Mouse (Mus musculus): ENCODE measurements around the gene Cox7a2l. TPM values are rescaled to one million over a fixed set of nuclear protein-coding genes. Genes with fewer than 3 reads are reported as not detected.

Cox7a2l gene
- total RNA-seq (2021) (100 to 1,000 TPM; 278 to 329 TPM), polyA plus RNA-seq (2012; rRNA removed) (227 and 349 TPM in 2 replicates)
- long read RNA-seq, transcript Cox7a2l-202 (4 exons, 1,129 nt), result minor isoform, 7 of 143 reads
- long read RNA-seq, transcript Cox7a2l-201 (3 exons, 1,076 nt), result major isoform, 129 of 143 reads
- long read RNA-seq, partial matches to known transcripts, result 0 of 143 reads
- long read RNA-seq, other reads (novel, unspliced or antisense), result 7 of 143 reads

DNA sequence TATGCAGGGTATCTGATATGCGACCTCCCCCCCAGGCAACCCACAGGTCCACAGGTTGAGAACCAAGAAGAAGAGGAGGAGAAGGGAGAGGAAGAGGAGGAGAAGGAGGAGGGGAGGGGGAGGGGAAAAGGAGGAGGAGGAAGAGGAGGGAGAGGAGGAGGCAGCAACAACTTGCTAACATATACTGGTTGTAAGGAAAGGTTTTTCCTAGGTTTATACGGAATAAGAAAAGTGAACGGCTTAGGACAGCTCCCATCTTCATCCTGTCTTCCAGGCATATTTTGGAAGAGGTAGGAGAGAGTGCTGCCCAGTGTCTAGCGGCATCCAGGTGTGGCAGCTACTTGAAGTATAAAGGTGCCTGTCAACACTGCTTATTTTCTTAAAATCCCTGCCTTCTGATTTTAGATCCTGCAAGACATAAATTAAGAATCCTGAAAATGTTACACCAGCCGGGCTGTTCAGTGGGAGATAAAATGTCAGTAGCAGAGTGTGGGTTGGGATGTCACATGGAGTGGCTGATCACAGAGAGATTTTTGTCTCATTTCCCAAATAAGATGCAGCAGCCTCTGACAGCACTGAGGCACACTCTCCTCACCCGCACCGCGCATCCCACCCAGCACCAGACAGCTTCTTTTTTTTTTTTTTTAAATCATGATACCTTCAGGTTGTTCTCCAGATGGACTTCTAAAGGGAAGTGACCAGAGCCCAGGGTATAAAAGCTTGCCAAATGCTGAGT lies at the start of gene Cox7a2l:
Gene Cox7a2l, minus strand, starts transcription at position 51 of the 736 bp plus-strand sequence.
- Histone ChIP-seq H3K27ac (no peak within 1 kb of the TSS), H3K4me3 (no peak within 1 kb of the TSS), H3K9ac (ENCODE audit: low read depth, low read length) (no peak within 1 kb of the TSS), H3K36me3 (ENCODE audit: control insufficient read depth, insufficient read depth, low read length) (peaks cover 6% of the 10 kb centered on the region), H3K4me1 (ENCODE audit: control insufficient read depth, insufficient read depth, low read length) (peaks cover 4% of the 10 kb centered on the region; the same call in 1 of the 2 replicates), H3K27me3 (ENCODE audit: control insufficient read depth, insufficient read depth, low read length) (no peaks in the 10 kb centered on the region), H3K79me2 (replicated peaks; ENCODE audit: control insufficient read depth, insufficient read depth, low read length) (peaks cover 10% of the 10 kb centered on the region; the same call in 1 of the 2 replicates)
- DNase-seq, result no peak
- TF ChIP-seq EP300 (IDR thresholded peaks at IDR 0.05; ENCODE audit: insufficient read depth, low read depth, low read length), result no peak
- no peak for TF ChIP-seq CTCF (IDR thresholded peaks at IDR 0.05)
- 84% methylated on average over 8 of the region's 8 CpGs for WGBS
- intact Hi-C loops (cut with DNase I), result no loop called here

DNA sequence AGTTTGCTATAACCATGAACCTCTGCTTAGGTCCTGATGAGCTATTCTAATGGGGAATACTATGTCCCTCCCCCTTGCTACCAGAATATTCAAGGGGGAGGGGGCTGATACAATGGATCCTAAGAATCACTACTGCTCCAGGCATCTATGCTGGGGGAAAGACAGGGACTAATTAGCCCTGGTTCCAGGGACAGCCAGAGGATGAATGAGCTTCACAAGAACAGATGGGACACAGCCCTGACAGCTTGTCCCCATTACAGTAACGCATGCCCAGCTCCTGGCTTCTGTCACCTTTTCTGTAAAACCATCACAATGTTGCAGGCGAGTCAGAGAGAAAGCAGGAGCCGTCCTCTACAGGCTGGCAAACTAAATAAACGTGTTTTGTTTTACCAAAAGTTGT lies 48.4 kb upstream of the Cox7a2l start:
- intact Hi-C loops (cut with DNase I), result no loop called here
- Histone ChIP-seq H3K27me3 (ENCODE audit: control insufficient read depth, insufficient read depth, low read length) (no peaks in the 10 kb centered on the region), H3K79me2 (replicated peaks; ENCODE audit: control insufficient read depth, insufficient read depth, low read length) (no peaks in the 10 kb centered on the region), H3K4me1 (ENCODE audit: control insufficient read depth, insufficient read depth, low read length) (peaks cover 1% of the 10 kb centered on the region; the same call in 1 of the 2 replicates), H3K27ac (no peak overlapping the region), H3K4me3 (no peak overlapping the region), H3K9ac (ENCODE audit: low read depth, low read length) (no peak overlapping the region), H3K36me3 (ENCODE audit: control insufficient read depth, insufficient read depth, low read length) (no peaks in the 10 kb centered on the region)
- DNase-seq, result no peak
- WGBS, result 80% methylated on average over 4 of the region's 4 CpGs
- TF ChIP-seq CTCF (IDR thresholded peaks at IDR 0.05) (no peak), POLR2A (IDR thresholded peaks at IDR 0.05; ENCODE audit: insufficient read depth, low read depth, low read length) (no peak), EP300 (IDR thresholded peaks at IDR 0.05; ENCODE audit: insufficient read depth, low read depth, low read length) (no peak)

DNA sequence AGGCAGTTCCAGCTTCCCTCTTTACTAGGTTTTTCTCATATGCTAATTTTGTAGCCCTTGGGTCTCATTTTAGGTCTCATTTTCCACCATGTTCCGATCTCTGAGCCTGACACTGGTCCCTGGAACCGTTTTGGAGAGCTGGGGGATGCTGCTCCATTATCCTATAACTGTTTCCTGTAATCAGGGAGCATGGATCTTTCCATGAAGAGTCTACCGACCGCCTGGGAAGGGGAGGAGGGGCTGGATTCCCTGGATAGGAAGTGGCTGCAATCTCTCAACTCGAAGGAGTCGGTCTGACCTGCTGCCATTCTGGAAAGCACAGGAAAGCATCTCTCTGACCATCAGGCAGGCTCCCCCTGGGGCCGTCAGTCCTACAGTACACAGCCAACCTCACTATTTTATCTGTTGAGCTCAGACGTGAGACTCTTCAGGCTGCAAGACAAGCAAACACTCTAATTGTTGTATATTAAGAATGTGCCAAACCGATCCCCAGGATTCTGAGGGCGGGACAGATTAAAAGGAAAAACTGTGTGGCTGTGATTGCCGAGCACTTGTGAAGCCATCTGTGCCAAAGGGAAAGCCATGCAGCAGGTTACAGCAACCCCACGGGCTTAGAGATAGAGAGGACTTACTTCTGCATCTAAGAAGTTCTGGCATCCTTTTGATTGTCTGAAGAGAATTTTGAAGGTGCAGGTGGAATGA lies 47.1 kb upstream of the Cox7a2l start:
- 28% methylated on average over 12 of the region's 12 CpGs for WGBS
- Histone ChIP-seq H3K4me1 (ENCODE audit: control insufficient read depth, insufficient read depth, low read length) (peaks cover 1% of the 10 kb centered on the region; the same call in 1 of the 2 replicates), H3K27ac (no peak overlapping the region), H3K9ac (ENCODE audit: low read depth, low read length) (no peak overlapping the region), H3K4me3 (peak overlapping the region; percentile 22), H3K27me3 (ENCODE audit: control insufficient read depth, insufficient read depth, low read length) (no peaks in the 10 kb centered on the region), H3K79me2 (replicated peaks; ENCODE audit: control insufficient read depth, insufficient read depth, low read length) (no peaks in the 10 kb centered on the region), H3K36me3 (ENCODE audit: control insufficient read depth, insufficient read depth, low read length) (no peaks in the 10 kb centered on the region)
- intact Hi-C loops (cut with DNase I), result no loop called here
- TF ChIP-seq EP300 (IDR thresholded peaks at IDR 0.05; ENCODE audit: insufficient read depth, low read depth, low read length) (no peak), CTCF (IDR thresholded peaks at IDR 0.05) (no peak), POLR2A (IDR thresholded peaks at IDR 0.05; ENCODE audit: insufficient read depth, low read depth, low read length) (no peak)
- no peak for DNase-seq

DNA sequence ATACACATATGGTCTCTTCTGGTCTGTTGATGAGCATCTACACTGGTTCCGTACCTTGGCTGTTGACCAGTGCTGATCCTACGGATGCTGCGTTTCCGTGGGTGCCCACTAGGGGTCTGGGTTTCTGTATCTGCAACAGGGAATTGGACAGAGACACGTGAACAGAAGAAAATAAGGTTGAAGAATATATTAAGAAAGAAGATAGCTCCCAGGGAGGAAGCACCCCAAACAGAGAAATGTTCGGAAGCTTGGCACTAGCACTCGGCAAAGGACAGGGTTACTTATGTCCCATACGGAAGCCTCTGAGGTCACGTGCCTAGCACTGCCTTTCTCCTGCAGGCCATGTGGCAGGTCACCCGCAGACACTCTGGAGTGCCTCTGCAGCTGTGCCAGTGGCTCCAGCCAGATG lies 46.6 kb upstream of the Cox7a2l start:
- Histone ChIP-seq H3K36me3 (ENCODE audit: control insufficient read depth, insufficient read depth, low read length) (no peaks in the 10 kb centered on the region), H3K27ac (no peak overlapping the region), H3K4me1 (ENCODE audit: control insufficient read depth, insufficient read depth, low read length) (peaks cover 1% of the 10 kb centered on the region; the same call in 1 of the 2 replicates), H3K79me2 (replicated peaks; ENCODE audit: control insufficient read depth, insufficient read depth, low read length) (no peaks in the 10 kb centered on the region), H3K9ac (ENCODE audit: low read depth, low read length) (no peak overlapping the region), H3K4me3 (peak overlapping the region; percentile 22), H3K27me3 (ENCODE audit: control insufficient read depth, insufficient read depth, low read length) (no peaks in the 10 kb centered on the region)
- peak; percentile 53 to 58 for DNase-seq
- intact Hi-C loops (cut with DNase I), result loop anchor here (1.0 kb wide), 1 partner anchor 170 kb away; no protein-coding TSS in a partner anchor
- no peak for TF ChIP-seq POLR2A (IDR thresholded peaks at IDR 0.05; ENCODE audit: insufficient read depth, low read depth, low read length)
- TF ChIP-seq CTCF (IDR thresholded peaks at IDR 0.05), result peak; percentile 85
- WGBS, result 25% methylated on average over 10 of the region's 10 CpGs

DNA sequence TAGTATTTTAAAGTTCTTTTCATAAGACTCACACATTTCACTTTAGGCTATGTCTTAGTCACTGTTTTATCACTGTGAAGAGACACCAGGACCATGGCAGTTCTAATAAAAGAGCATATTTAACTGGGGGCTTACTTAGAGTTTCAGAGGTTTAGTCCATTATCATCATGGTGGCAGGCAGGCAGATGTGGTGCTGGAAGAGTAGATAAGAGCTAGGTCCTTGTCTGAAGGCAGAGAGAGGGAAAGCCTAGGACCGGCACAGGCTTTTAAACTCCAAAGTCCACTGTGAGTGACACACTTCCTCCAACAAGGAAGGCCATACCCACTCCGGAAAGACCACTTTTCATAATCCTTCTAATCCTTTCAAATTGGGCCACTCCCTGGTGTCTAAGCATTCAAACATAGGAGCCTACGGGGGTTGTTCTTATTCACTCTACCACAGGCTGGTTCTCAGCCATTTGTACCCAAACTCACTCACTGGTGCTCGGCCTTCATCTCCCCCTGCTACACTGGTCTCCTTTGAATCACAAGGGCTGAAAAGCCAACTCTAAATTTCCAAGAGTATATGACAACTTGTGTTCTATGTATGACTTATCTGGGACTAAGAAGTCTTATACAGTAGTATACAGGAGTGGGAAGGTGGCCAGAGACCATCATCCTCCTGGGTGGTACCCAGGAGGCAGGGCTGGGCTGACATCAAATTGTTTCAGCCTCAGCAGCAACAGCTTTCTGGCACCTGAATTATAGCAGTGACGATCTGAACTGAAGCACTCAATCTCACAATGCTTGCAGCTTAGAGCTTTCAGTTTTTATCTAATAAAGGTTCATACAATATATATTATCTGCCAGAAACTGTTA lies 45.3 kb upstream of the Cox7a2l start:
- WGBS, result 91% methylated on average over 5 of the region's 5 CpGs
- no peak for DNase-seq
- Histone ChIP-seq H3K27ac (no peak overlapping the region), H3K79me2 (replicated peaks; ENCODE audit: control insufficient read depth, insufficient read depth, low read length) (no peaks in the 10 kb centered on the region), H3K9ac (ENCODE audit: low read depth, low read length) (no peak overlapping the region), H3K27me3 (ENCODE audit: control insufficient read depth, insufficient read depth, low read length) (no peaks in the 10 kb centered on the region), H3K4me3 (no peak overlapping the region), H3K4me1 (ENCODE audit: control insufficient read depth, insufficient read depth, low read length) (peaks cover 1% of the 10 kb centered on the region; the same call in 1 of the 2 replicates), H3K36me3 (ENCODE audit: control insufficient read depth, insufficient read depth, low read length) (no peaks in the 10 kb centered on the region)
- intact Hi-C loops (cut with DNase I), result loop anchor here (1.0 kb wide), 1 partner anchor 171 kb away; no protein-coding TSS in a partner anchor
- no peak for TF ChIP-seq CTCF (IDR thresholded peaks at IDR 0.05)

Data from heart, adult 2 months (tissue).